Mouse (Mus musculus) hindbrain, postnatal 0 days (tissue): ENCODE measurements around the gene BC005561. TPM values are rescaled to one million over a fixed set of nuclear protein-coding genes. Genes with fewer than 3 reads are reported as not detected.

Source experiments
- ATAC-seq: fragments of 200-750 bp; cut with Nextera tagmentation; 2 replicates; pipeline ENCODE4 v1.8.0; 2017; ENCODE audit warnings: mild to moderate bottlenecking, moderate TSS enrichment, moderate library complexity
- DNase-seq: peaks from one replicate; pipeline ENCODE4 v3.0.0-alpha.2; 2015; ENCODE audit warnings: low spot score
- H3K27ac ChIP-seq: fragments of 300-500 bp; sonication (generic); 2 replicates; pipeline ENCODE4 v1.5.1; 2014; ENCODE audit warnings: mild to moderate bottlenecking
- H3K27me3 ChIP-seq: fragments of 300-500 bp; sonication (generic); 2 replicates; pipeline ENCODE4 v1.6.1; 2014; ENCODE audit warnings: low read length, mixed read lengths; ENCODE audit not compliant: insufficient read depth
- H3K36me3 ChIP-seq: fragments of 300-500 bp; sonication (generic); 2 replicates; pipeline ENCODE4 v1.6.1; 2014; ENCODE audit warnings: low read length, mixed read lengths; ENCODE audit not compliant: insufficient read depth
- H3K4me1 ChIP-seq: fragments of 300-500 bp; sonication (generic); 2 replicates; pipeline ENCODE4 v1.6.1; 2014; ENCODE audit warnings: antibody characterized with exemption, low read length, mixed read lengths; ENCODE audit not compliant: insufficient read depth
- H3K4me2 ChIP-seq: fragments of 300-500 bp; sonication (generic); 2 replicates; pipeline ENCODE4 v1.6.1; 2014; ENCODE audit warnings: low read depth, mild to moderate bottlenecking, low read length, moderate library complexity, mixed read lengths
- H3K4me3 ChIP-seq: fragments of 300-500 bp; sonication (generic); 2 replicates; pipeline ENCODE4 v1.5.1; 2014; ENCODE audit warnings: low read length
- H3K9ac ChIP-seq: fragments of 300-500 bp; sonication (generic); replicated peaks from 2 replicates; pipeline ENCODE4 v1.6.1; 2014; ENCODE audit warnings: mild to moderate bottlenecking, low read length, moderate library complexity, mixed read lengths
- H3K9me3 ChIP-seq: fragments of 300-500 bp; sonication (generic); 2 replicates; pipeline ENCODE4 v1.6.1; 2016; ENCODE audit warnings: low read length, mixed read lengths
- CTCF ChIP-seq: IDR thresholded peaks from 2 replicates; pipeline ENCODE4 v1.5.1; 2016; ENCODE audit warnings: antibody characterized with exemption, control low read depth, low read depth
- WGBS: fragments of 180-500 bp; shearing (Covaris S2); extraction: QIAGEN DNeasy Blood & Tissue Kit; methylation state at CpG from one replicate; pipeline ENCODE4 v1.1.7; 2014; 5-methylcytosine and 5-hydroxymethylcytosine counted together
- polyA plus RNA-seq: library from polyadenylated mRNA; unstranded; fragments of >200 nt; fragmentation: Nextera tagmentation; extraction: Ambion mirVana; gene quantifications from 2 replicates; pipeline ENCODE4 v1.2.1, GENCODE M21; 2015
- total RNA-seq: library from RNA; depleted of rRNA; stranded (reverse); fragments of >200 nt; gene quantifications from 2 replicates; pipeline ENCODE4 v1.2.3, GENCODE M21; 2014

Gene BC005561
- total and polyA plus RNA-seq, 2 experiments from 2014 or later = 2.9 to 8.9 TPM

DNA sequence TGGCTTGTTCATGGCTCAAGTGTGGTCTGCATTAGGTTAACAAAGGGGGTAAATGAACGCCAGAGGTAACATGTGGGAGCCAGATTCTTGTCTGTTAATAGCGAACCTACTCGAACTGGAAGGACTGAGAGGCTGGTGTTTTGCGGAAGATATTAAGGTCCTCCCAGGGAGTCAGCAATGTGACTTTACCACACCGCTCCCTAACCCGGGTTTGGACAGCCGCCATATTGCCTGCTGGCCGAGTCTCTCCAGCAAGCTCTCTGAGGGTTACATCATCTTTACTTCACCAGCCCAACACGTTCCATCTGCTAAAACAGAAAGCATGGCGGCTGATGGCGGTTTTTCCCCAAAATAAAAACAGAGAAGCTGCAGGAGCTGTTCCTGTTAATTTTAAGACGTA, 42.4 kb upstream of the BC005561 start:
- Histone ChIP-seq H3K27me3 (no peaks in the 10 kb centered on the region), H3K4me1 (no peaks in the 10 kb centered on the region; the same call in 1 of the 2 replicates), H3K27ac (no peak overlapping the region), H3K36me3 (peaks cover 19% of the 10 kb centered on the region; the same call in 1 of the 2 replicates), H3K4me2 (no peak overlapping the region), H3K9me3 (no peaks in the 10 kb centered on the region), H3K4me3 (no peak overlapping the region), H3K9ac (no peak overlapping the region)
- no peak for ATAC-seq
- WGBS = 76% methylated on average over 12 of the region's 12 CpGs
- TF ChIP-seq CTCF = no peak
- DNase-seq = no peak

DNA sequence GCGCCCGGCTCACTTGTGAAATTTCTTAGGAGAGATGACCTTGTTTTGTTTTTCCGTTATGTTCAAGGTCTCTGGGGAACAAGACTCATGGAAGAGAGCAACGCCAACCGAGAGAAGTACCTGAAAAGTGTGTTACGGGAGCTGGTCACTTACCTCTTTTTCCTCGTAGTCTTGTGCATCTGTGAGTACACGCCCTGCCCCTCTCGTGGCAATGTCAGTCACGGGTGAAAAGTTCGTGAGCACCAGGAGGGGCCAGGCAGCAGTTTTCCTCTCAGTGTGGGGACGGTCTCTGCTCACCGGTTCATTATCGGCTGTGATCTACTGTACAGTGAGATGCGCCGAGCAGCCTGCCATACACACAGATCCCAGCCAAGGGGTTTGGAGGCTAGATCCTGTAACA, 41.3 kb upstream of the BC005561 start:
- Histone ChIP-seq H3K27ac (no peak overlapping the region), H3K4me1 (no peaks in the 10 kb centered on the region; the same call in 1 of the 2 replicates), H3K4me3 (no peak overlapping the region), H3K9me3 (no peaks in the 10 kb centered on the region), H3K27me3 (no peaks in the 10 kb centered on the region), H3K9ac (no peak overlapping the region), H3K4me2 (no peak overlapping the region), H3K36me3 (peaks cover 20% of the 10 kb centered on the region; the same call in 1 of the 2 replicates)
- no peak for ATAC-seq
- no peak for TF ChIP-seq CTCF
- 95% methylated on average over 16 of the region's 16 CpGs for WGBS
- no peak for DNase-seq

DNA sequence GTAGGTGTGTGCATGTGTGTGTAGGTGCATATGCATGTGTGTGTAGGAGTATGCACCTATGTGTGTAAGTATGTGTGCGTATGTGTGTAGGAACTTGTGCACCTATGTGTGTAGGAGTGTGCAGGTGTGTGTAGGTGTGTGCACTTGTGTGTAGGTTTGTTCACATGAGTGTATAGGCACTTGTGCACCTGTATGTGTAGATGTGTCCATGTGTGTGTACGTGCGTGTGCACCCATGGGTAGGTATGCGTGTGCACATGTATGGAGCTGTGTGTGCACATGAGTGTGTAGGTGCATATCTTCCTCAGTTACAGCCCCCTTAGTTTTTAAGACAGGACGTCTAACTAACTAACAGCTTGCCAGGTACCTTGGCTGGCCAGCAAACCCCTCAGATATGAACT, 39.6 kb upstream of the BC005561 start:
- ATAC-seq = no peak
- H3K9me3 ChIP-seq = no peaks in the 10 kb centered on the region
- H3K4me1 ChIP-seq = no peaks in the 10 kb centered on the region
- WGBS = 94% methylated on average over 5 of the region's 5 CpGs
- DNase-seq = no peak
- H3K4me3 ChIP-seq = no peak overlapping the region
- no peak overlapping the region for H3K4me2 ChIP-seq
- no peaks in the 10 kb centered on the region for H3K27me3 ChIP-seq
- TF ChIP-seq CTCF = no peak
- H3K9ac ChIP-seq = no peak overlapping the region
- peaks cover 33% of the 10 kb centered on the region for H3K36me3 ChIP-seq
- no peak overlapping the region for H3K27ac ChIP-seq

DNA sequence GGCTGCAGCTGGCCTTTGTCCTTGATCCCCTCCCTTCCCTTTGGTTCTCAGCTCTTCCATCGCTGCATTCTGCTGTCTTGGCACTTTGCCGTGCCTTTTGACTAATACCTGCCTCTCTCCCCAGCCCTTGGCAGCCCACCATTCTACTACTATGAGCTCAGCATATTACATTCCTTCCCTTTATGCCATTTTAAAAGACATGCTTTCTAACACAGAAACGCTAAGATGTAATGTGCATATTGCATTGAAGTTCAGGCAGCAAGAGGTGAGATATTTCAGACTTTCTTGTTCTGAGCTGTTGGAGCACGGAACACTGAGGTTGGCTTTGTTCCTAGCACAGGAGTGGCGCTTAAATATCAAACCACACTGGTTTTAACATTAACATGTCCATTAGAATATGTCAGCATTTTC, 37.2 kb upstream of the BC005561 start:
- Histone ChIP-seq H3K36me3 (peaks cover 24% of the 10 kb centered on the region), H3K4me3 (no peak overlapping the region), H3K27ac (no peak overlapping the region), H3K4me1 (no peaks in the 10 kb centered on the region), H3K9me3 (no peaks in the 10 kb centered on the region), H3K27me3 (no peaks in the 10 kb centered on the region), H3K9ac (no peak overlapping the region), H3K4me2 (no peak overlapping the region)
- DNase-seq (peak; percentile 5), ATAC-seq (no peak)
- 81% methylated on average over 5 of the region's 5 CpGs for WGBS
- no peak for TF ChIP-seq CTCF

DNA sequence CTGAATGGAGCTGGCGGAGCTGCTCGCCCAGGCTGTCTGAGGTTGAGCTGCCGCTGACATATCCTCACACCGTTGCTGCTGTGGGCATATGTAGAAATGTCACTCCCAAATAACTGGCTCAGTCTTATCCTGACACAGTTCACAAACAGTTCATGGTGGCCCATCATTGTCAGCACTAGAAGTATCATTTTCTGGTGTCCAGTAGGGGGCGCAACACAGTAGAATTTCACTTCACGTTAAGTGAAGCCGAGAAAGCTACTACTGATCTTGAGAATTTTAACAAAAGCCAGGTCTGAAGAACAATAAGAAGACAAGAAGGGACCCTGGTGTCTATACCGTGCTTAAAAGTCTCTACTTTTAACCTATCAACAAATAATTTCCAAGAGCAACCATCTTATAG, 35.8 kb upstream of the BC005561 start:
- 93% methylated on average over 8 of the region's 8 CpGs for WGBS
- H3K27ac ChIP-seq = no peak overlapping the region
- DNase-seq = peak; percentile 40
- H3K4me2 ChIP-seq = no peak overlapping the region
- no peak overlapping the region for H3K9ac ChIP-seq
- no peak overlapping the region for H3K4me3 ChIP-seq
- no peaks in the 10 kb centered on the region for H3K27me3 ChIP-seq
- H3K4me1 ChIP-seq = no peaks in the 10 kb centered on the region
- ATAC-seq = no peak
- H3K36me3 ChIP-seq = peaks cover 27% of the 10 kb centered on the region
- TF ChIP-seq CTCF = peak; percentile 54
- H3K9me3 ChIP-seq = no peaks in the 10 kb centered on the region

DNA sequence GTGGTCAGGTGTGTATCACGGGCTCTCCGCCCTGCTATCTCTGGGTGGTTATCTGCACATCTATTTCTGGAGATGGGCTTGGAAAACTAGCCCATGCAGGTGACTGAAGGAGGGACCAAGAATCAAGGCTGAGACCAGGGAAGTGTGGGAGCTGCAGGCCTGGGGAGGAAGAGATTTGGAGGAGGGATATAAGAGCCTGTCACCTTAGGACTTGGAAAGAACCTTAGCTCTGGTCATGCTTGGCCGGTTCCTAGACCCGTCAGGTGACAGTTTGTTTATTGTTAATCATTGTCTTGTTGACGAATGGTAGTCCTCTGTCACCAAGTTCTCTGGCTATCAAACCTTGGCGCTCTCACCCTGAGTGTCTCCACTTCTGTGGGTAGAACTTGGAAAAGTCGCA, 27.8 kb upstream of the BC005561 start:
- Histone ChIP-seq H3K4me1 (no peaks in the 10 kb centered on the region), H3K27me3 (no peaks in the 10 kb centered on the region), H3K4me2 (no peak overlapping the region), H3K9ac (no peak overlapping the region), H3K27ac (no peak overlapping the region), H3K4me3 (no peak overlapping the region), H3K36me3 (peaks cover 32% of the 10 kb centered on the region), H3K9me3 (no peaks in the 10 kb centered on the region)
- ATAC-seq (no peak), DNase-seq (no peak)
- 93% methylated on average over 7 of the region's 7 CpGs for WGBS
- TF ChIP-seq CTCF = no peak

DNA sequence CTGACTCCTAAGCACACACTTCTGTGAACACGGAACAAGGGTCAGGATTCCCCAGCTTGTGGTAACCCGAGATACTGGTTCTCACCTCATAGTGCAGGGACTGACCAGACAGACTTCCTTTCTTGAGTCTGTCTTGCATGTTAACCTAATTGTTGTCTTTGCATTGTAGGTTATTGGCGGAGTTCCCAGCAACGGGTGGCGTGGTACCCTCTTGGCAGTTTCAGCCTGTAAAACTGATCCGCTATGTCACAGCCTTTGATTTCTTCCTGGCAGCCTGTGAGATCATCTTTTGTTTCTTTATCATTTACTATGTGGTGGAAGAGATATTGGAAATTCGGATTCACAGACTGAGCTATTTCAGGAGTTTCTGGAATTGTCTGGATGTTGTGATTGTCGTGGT, 25.3 kb upstream of the BC005561 start:
- DNase-seq = peak; percentile 32
- 42% methylated on average over 8 of the region's 8 CpGs for WGBS
- no peak for ATAC-seq

More for the DNA sequence above, 25.3 kb upstream of the BC005561 start:
- Histone ChIP-seq H3K36me3 (peaks cover 30% of the 10 kb centered on the region), H3K9ac (no peak overlapping the region), H3K27ac (no peak overlapping the region), H3K27me3 (no peaks in the 10 kb centered on the region), H3K4me1 (no peaks in the 10 kb centered on the region), H3K9me3 (no peaks in the 10 kb centered on the region), H3K4me3 (no peak overlapping the region), H3K4me2 (no peak overlapping the region)
- TF ChIP-seq CTCF = no peak
